Mouse (Mus musculus) kidney, adult 2 months (tissue): Measurements from ENCODE around the gene Hoxb8.

Experiments
- CTCF ChIP-seq: fragments of 200-500 bp; conservative IDR thresholded peaks from 2 replicates; pipeline ENCODE4 v1.5.1; 2011; ENCODE audit warnings: low read depth, mild to moderate bottlenecking, control low read depth, low read length, moderate library complexity, mixed read lengths; ENCODE audit not compliant: insufficient read depth, insufficient read length
- POLR2A ChIP-seq: fragments of 200-500 bp; IDR thresholded peaks from one replicate; pipeline ENCODE4 v1.6.1; 2011; ENCODE audit warnings: low read depth, low read length, control low read depth

DNA sequence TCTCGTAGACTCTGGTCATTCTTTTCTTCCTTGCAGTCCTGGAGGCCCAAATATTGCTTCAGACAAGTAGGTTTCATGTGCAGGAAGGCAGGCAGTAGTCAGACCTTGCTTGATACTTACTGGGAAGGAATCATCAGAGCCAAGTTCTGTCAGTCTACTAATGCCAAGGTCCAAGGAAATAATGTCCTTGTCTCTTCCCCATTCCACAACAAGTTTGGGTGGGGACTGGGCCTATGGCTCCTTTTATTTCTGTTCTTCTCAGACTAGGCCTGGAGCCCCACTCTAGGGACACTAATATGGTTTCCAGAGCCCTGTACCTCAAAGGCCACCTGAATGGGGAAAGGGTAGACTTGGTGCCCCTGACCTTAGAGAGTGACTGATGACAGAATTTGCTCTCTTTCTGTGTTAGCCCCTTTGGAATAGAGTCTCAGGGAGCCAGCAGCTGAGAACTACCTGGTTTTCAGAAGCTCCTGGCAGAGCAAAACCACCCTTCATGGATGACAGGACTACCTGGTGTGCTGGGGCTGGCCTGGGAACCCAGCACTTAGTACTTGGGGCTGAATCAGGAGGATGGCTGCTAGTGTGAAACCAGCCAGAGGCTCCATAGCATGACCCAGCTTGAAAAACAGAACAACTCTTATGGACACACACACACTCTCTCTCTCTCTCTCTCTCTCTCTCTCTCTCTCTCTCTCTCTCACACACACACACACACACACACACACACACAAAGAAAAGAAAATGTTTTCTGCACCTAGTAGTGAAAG, 6.9 kb downstream of the Hoxb8 start:
- TF ChIP-seq POLR2A: no peak
- no peak for TF ChIP-seq CTCF
